Mouse (Mus musculus): ENCODE results near the gene Efnb1. TPM values are rescaled to one million over a fixed set of nuclear protein-coding genes. Genes with fewer than 3 reads are reported as not detected.

Gene Efnb1
- polyA plus RNA-seq, 1 experiment from 2014 or later: 10.1 TPM

DNA sequence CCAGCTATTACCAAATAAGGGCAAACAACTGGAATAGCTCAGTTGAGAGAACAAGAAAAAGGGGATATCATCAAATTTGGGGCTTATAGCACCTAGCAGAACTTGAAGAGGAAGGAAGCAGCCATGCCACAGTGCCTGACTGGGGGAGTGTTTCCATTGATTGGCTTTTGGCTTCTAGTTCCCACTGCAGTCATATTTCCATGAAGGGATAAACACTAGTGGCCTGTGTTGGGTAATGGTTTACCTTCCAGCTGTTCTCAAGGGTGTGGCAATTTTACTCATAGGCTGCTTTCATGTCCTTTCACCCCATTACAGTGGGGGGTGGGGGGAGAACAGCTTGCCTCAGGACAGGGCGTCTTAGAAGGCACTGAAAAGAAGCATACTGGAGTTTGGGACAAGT lies 31.1 kb downstream of the Efnb1 start:
- Histone ChIP-seq H3K4me1 (ENCODE audit: control insufficient read depth, insufficient read depth, low read length) (no peaks in the 10 kb centered on the region), H3K9ac (replicated peaks; ENCODE audit: low read depth, low read length) (no peak overlapping the region), H3K27me3 (ENCODE audit: control insufficient read depth, insufficient read depth, low read length) (no peaks in the 10 kb centered on the region), H3K27ac (ENCODE audit: low read depth, low read length) (no peak overlapping the region), H3K4me3 (ENCODE audit: low read depth, low read length) (no peak overlapping the region), H3K4me2 (ENCODE audit: low read depth, low read length) (no peak overlapping the region), H3K36me3 (ENCODE audit: control insufficient read depth, insufficient read depth, low read length) (no peaks in the 10 kb centered on the region), H3K9me3 (ENCODE audit: control insufficient read depth, low read length) (no peaks in the 10 kb centered on the region)
- no peak for ATAC-seq (ENCODE audit: low read depth)
- WGBS: 67% methylated on average over 1 of the region's 1 CpGs

DNA sequence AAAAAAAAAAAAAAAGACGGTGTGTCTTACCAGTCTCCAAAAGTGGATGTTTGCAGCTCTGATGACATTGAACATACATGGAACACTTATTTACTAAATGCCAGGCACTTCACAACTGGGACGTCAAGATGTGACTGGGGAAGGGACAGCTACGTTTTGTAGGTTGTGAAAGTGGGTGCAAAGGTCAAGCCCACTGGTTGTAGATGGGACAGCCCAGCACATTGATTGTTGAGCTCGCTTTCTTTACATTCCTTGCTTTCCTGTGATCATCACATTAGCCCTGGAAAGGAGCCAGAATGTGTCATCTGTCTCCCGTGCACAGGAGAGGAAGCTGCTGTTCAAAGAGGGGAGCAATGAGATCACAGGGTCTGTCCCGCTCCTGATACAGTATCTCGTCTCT lies 31.6 kb downstream of the Efnb1 start:
- no peak for ATAC-seq (ENCODE audit: low read depth)
- Histone ChIP-seq H3K27ac (ENCODE audit: low read depth, low read length) (no peak overlapping the region), H3K36me3 (ENCODE audit: control insufficient read depth, insufficient read depth, low read length) (no peaks in the 10 kb centered on the region), H3K4me1 (ENCODE audit: control insufficient read depth, insufficient read depth, low read length) (no peaks in the 10 kb centered on the region), H3K27me3 (ENCODE audit: control insufficient read depth, insufficient read depth, low read length) (no peaks in the 10 kb centered on the region), H3K4me2 (ENCODE audit: low read depth, low read length) (no peak overlapping the region), H3K9ac (replicated peaks; ENCODE audit: low read depth, low read length) (no peak overlapping the region), H3K4me3 (ENCODE audit: low read depth, low read length) (no peak overlapping the region), H3K9me3 (ENCODE audit: control insufficient read depth, low read length) (no peaks in the 10 kb centered on the region)
- 74% methylated on average over 7 of the region's 7 CpGs for WGBS

DNA sequence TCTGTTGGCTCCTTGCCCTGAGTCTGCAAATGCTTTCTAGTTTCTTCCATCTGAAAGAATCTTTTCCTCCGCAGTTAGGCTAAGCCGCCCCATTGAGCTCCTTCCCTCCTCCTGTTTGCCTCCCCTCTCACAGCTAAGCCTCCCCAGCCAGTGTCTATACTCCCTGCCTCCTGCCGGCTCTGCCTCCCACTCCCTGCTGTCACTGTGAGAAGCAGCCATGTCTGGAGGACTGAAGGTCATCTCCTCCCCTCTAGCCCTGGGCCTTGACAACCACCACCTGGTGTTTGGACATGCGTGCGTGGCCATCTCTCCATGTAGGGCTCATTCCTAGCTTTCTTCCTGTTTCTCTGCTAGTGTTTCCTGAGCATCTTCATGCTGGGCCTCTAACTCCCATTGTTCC lies 36.4 kb downstream of the Efnb1 start:
- Histone ChIP-seq H3K4me3 (ENCODE audit: low read depth, low read length) (no peak overlapping the region), H3K4me2 (ENCODE audit: low read depth, low read length) (no peak overlapping the region), H3K27me3 (ENCODE audit: control insufficient read depth, insufficient read depth, low read length) (no peaks in the 10 kb centered on the region), H3K27ac (ENCODE audit: low read depth, low read length) (no peak overlapping the region), H3K9ac (replicated peaks; ENCODE audit: low read depth, low read length) (no peak overlapping the region), H3K9me3 (ENCODE audit: control insufficient read depth, low read length) (no peaks in the 10 kb centered on the region), H3K4me1 (ENCODE audit: control insufficient read depth, insufficient read depth, low read length) (no peaks in the 10 kb centered on the region), H3K36me3 (ENCODE audit: control insufficient read depth, insufficient read depth, low read length) (no peaks in the 10 kb centered on the region)
- WGBS: 49% methylated on average over 5 of the region's 5 CpGs
- ATAC-seq (ENCODE audit: low read depth): no peak

DNA sequence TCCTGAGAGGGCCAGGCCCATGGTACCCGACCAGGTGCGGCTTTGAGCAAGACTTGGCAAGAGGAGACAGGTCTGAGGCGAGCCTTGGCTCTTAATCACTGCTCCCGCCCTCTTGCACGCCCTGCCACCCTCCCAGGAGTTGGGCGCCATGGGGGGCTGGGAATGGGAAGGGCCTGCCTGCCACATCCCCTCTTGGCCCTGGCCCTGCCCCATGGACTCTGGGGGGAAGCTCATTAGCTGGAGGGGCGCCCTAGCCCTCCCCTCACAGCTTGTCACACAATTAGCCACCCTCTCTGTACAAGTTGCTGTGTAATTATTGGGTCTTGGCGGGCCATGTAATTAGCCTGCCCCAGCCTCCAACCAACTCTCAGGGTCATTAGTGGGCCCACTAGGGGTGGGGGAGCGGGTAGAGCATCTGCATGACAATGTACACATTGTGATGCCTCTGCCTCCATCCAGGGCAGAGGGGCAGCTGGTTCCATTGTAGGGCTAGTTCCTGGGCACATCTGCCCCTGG lies 49.2 kb downstream of the Efnb1 start:
- WGBS: 31% methylated on average over 9 of the region's 9 CpGs
- H3K9ac ChIP-seq (replicated peaks; ENCODE audit: low read depth, low read length): no peak overlapping the region
- no peak overlapping the region for H3K4me2 ChIP-seq (ENCODE audit: low read depth, low read length)
- ATAC-seq (ENCODE audit: low read depth): no peak
- no peaks in the 10 kb centered on the region for H3K36me3 ChIP-seq (ENCODE audit: control insufficient read depth, insufficient read depth, low read length)
- H3K9me3 ChIP-seq (ENCODE audit: control insufficient read depth, low read length): no peaks in the 10 kb centered on the region
- no peak overlapping the region for H3K4me3 ChIP-seq (ENCODE audit: low read depth, low read length)
- H3K27me3 ChIP-seq (ENCODE audit: control insufficient read depth, insufficient read depth, low read length): no peaks in the 10 kb centered on the region; the same call in 1 of the 2 replicates
- H3K27ac ChIP-seq (ENCODE audit: low read depth, low read length): no peak overlapping the region
- no peaks in the 10 kb centered on the region for H3K4me1 ChIP-seq (ENCODE audit: control insufficient read depth, insufficient read depth, low read length)

DNA sequence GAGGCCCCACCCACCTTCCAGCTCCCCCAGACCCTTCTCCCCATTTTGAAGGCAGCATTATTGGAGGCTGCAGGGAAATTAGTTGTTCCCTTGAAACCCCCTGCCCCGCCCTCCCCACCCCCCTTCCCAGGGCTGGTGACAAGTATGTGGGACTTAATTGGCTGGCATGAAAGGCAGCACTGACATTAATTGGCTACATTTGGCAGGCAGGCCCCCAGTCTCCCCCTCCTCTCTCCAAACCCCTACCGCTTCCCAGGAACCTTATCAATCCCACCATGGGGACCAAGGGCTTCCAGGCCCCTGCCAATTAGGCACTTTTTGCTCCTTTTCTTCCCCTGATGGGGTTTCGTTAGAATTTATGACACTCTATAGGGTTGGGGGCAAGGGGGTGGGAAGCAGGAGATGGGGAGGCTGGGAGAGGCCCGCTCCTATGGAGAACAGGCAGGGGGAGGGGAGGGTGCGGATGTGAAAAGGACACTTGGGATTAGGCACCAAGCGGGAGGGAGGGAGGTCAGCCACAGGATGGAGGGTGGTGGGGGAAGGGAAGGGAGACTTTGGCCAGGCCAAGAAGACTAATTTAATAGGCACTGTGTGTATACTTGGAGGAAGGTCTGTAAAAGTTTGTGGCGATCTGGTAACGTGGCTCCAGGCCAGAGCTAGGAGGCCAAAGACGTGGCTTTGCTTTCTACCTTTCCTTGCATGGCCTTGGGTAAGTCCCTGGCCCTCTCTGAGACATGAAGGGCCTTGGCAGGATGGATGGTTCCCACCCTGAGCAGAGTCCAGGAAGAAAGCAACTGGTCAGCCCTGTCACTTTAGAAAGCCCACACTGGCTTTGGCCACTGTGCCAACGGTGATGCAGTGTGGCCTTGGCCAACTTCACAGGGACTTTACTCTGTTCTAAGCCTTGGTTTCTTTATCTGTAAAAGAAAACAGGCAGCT lies 50.8 kb downstream of the Efnb1 start:
- Histone ChIP-seq H3K27ac (ENCODE audit: low read depth, low read length) (no peak overlapping the region), H3K9me3 (ENCODE audit: control insufficient read depth, low read length) (no peaks in the 10 kb centered on the region), H3K36me3 (ENCODE audit: control insufficient read depth, insufficient read depth, low read length) (no peaks in the 10 kb centered on the region), H3K4me3 (ENCODE audit: low read depth, low read length) (no peak overlapping the region), H3K9ac (replicated peaks; ENCODE audit: low read depth, low read length) (no peak overlapping the region), H3K4me2 (ENCODE audit: low read depth, low read length) (no peak overlapping the region), H3K4me1 (ENCODE audit: control insufficient read depth, insufficient read depth, low read length) (no peaks in the 10 kb centered on the region), H3K27me3 (ENCODE audit: control insufficient read depth, insufficient read depth, low read length) (no peaks in the 10 kb centered on the region; the same call in 1 of the 2 replicates)
- ATAC-seq (ENCODE audit: low read depth): peak; percentile 65
- 24% methylated on average over 9 of the region's 10 CpGs for WGBS

DNA sequence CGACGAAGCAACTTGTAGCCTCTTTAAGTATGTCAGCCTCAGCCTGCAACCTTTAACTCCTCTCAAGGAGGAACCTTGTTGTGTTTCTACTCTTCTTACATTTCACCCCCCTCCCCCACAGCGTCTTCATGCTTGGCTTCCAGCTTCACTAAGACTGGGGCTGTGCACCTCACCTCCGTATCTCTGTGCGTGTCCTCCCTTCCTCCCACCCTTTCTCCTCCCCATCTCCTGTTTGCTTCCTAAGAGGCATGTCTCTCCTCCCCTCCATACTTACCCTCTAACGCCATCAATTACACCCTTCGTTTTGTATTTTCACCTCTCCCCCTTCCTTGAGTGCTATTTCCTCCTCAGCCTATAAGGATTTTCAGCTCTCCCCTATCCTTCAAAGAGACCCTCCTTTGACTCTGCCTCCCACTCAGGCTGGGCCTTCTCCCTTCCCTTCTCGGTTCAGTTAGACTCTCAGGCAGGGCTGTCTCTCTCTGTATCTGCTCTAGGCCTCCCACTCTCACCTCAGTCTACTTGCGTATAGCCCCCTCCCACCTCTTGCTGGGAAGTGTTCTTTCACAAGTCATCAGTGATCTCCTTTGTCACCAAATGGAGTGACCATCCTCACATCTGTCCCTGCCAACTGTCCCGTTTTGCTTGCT lies 55.6 kb downstream of the Efnb1 start:
- H3K36me3 ChIP-seq (ENCODE audit: control insufficient read depth, insufficient read depth, low read length): no peaks in the 10 kb centered on the region
- no peak for ATAC-seq (ENCODE audit: low read depth)
- H3K9me3 ChIP-seq (ENCODE audit: control insufficient read depth, low read length): no peaks in the 10 kb centered on the region
- no peak overlapping the region for H3K27ac ChIP-seq (ENCODE audit: low read depth, low read length)
- WGBS: 74% methylated on average over 10 of the region's 10 CpGs
- no peak overlapping the region for H3K4me3 ChIP-seq (ENCODE audit: low read depth, low read length)
- H3K4me2 ChIP-seq (ENCODE audit: low read depth, low read length): no peak overlapping the region
- H3K4me1 ChIP-seq (ENCODE audit: control insufficient read depth, insufficient read depth, low read length): no peaks in the 10 kb centered on the region
- H3K9ac ChIP-seq (replicated peaks; ENCODE audit: low read depth, low read length): no peak overlapping the region
- no peaks in the 10 kb centered on the region; the same call in 1 of the 2 replicates for H3K27me3 ChIP-seq (ENCODE audit: control insufficient read depth, insufficient read depth, low read length)

DNA sequence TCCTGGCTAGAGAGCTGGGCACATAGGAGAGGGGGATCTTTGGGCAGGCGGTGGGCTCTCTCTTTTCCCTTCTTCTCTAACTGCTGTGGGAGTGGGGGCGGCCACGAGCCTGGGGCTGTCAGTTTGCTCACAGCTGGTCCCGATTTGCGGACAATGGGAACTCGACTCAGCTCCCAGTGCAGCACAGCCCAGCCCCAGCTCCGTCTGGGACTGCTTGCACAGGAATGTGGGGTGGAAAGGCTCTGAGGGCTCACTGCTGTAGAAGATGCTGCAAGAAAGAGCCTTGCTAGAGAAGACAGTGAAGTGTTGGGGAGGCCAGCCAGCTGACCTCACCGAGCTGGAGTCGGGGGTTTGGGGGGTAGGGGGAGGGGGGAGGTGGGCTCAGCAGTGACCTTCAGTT lies 61.0 kb downstream of the Efnb1 start:
- 24% methylated on average over 9 of the region's 9 CpGs for WGBS
- no peaks in the 10 kb centered on the region for H3K4me1 ChIP-seq (ENCODE audit: control insufficient read depth, insufficient read depth, low read length)
- no peaks in the 10 kb centered on the region for H3K27me3 ChIP-seq (ENCODE audit: control insufficient read depth, insufficient read depth, low read length)
- H3K9me3 ChIP-seq (ENCODE audit: control insufficient read depth, low read length): no peaks in the 10 kb centered on the region
- no peak overlapping the region for H3K4me2 ChIP-seq (ENCODE audit: low read depth, low read length)
- H3K27ac ChIP-seq (ENCODE audit: low read depth, low read length): no peak overlapping the region
- no peaks in the 10 kb centered on the region for H3K36me3 ChIP-seq (ENCODE audit: control insufficient read depth, insufficient read depth, low read length)
- ATAC-seq (ENCODE audit: low read depth): no peak
- no peak overlapping the region for H3K9ac ChIP-seq (replicated peaks; ENCODE audit: low read depth, low read length)
- no peak overlapping the region for H3K4me3 ChIP-seq (ENCODE audit: low read depth, low read length)

DNA sequence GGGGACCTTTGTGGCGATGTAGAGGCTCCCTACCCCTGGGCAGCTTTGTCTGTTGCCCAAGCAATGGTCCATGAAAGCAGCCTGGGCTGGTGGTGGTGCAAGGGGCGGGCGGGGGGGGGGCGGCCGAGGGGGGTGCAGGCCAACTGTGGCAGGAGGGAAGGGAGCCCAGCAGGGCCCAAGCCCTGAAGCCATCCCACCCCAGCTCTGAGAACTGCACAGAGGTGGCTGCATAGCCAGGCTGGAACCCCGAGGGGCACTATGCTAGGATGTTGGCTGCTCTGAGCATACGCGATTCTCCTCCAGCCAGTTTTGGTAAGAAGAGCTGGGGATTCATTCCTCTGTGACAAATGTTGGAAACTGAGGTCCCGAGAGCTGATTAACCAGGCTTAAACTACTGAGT lies 62.6 kb downstream of the Efnb1 start:
- ATAC-seq (ENCODE audit: low read depth): peak; percentile 67
- Histone ChIP-seq H3K27ac (ENCODE audit: low read depth, low read length) (peak overlapping the region; percentile 86), H3K4me1 (ENCODE audit: control insufficient read depth, insufficient read depth, low read length) (no peaks in the 10 kb centered on the region), H3K9me3 (ENCODE audit: control insufficient read depth, low read length) (no peaks in the 10 kb centered on the region), H3K4me2 (ENCODE audit: low read depth, low read length) (peak overlapping the region; percentile 35; the same call in 1 of the 2 replicates), H3K27me3 (ENCODE audit: control insufficient read depth, insufficient read depth, low read length) (no peaks in the 10 kb centered on the region), H3K9ac (replicated peaks; ENCODE audit: low read depth, low read length) (peak overlapping the region; percentile 32; the same call in 1 of the 2 replicates), H3K4me3 (ENCODE audit: low read depth, low read length) (peak overlapping the region; percentile 6; the same call in 1 of the 2 replicates), H3K36me3 (ENCODE audit: control insufficient read depth, insufficient read depth, low read length) (no peaks in the 10 kb centered on the region)
- WGBS: 26% methylated on average over 6 of the region's 9 CpGs

Measured in neural tube, embryonic 14.5 days (tissue).